Mouse (Mus musculus): ENCODE results near the gene Anapc11. TPM values are rescaled to one million over a fixed set of nuclear protein-coding genes. Genes with fewer than 3 reads are reported as not detected.

Anapc11 gene
- total RNA-seq, 2 experiments from 2014 or later = 117 to 118 TPM

- no peak for DNase-seq
Measured at GRCm38 (mm10) chr11:120627468-120628300, 29.5 kb downstream of the Anapc11 start.

- no peak for DNase-seq
Measured at GRCm38 (mm10) chr11:120628601-120629340, 30.6 kb downstream of the Anapc11 start.

DNA sequence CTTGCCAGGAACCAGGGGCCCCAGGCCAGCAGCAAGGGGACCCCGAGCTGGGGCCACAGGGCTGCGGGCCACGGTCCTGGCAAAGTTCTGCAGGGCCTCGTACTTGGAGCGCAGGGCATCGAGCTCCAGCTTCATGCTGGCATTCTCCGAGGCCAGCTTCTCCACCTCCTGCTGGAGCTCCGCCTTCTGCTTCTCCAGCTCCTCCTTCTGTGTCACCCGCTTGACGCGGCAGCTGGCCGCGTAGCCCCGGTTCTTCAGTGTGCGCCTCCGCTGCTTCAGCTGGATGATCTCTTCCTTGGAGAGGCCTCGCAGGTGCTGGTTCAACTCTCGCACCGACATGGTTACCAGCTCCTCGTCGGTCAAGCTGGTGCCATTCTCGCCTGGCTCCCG is 31.1 kb downstream of the Anapc11 start:
- no peak for DNase-seq

DNA sequence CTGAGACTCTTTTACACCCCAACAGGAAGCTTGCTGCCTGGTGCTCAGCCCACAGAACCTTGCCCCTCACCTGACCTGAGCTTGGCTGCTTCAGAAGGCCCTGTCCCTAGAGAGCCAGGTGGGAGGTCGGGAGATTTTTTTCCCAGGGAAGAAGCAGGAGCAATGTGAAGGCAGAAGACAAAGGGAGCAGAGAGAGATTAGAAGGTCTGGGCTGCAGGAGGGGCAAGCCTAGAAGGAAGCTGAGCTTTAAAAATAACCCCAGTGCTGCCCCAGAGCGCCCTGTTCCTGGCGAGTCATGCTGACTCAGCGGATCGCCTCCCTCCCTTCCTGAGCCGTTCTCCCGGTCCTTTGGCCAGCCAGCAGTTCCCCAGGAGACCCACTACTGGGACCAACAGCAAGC is 31.7 kb downstream of the Anapc11 start:
- DNase-seq = peak; percentile 65

- no peak for DNase-seq
Measured at GRCm38 (mm10) chr11:120630401-120630871, 32.2 kb downstream of the Anapc11 start.

DNA sequence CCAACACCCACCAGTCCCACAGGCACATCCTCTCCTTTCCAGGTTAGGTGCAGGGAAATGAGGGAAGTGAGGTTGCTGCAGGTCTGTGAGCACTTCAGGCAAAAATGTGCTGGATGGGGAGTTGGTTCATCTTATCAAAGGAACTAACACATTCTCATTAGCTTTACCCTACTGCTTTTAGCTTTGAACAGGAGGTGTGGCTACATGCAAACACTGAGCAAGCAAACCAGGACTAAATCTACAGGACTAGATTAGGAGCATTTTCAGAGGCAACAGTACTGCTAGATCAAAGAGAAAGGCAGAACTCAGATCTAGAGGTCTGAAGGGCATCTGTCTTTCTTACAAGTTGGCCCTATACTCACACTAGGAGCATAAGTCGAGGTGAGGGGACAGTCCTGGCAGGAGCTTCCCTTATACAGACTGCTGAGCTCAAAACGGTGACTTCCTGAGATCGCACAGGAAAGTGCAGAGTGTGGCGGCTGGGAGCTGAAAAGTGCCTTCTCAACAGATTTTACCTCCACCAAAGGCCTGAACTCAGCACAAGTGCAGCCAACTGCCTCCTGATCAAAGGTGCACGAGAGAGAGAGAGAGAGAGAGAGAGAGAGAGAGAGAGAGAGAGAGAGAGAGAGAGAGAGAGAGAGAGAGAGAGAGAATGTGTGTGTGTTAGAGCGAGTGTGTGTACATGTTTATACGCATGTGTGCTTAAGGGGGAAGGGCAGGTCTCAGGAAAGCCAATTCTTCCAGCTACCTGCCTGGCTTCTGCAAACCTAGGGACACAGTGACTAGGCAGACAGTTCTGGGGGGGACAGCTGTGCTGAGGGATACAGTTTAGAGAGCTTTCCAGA is 32.9 kb downstream of the Anapc11 start:
- no peak for DNase-seq

- no peak for DNase-seq
Measured at GRCm38 (mm10) chr11:120631726-120632448, 33.7 kb downstream of the Anapc11 start.

DNA sequence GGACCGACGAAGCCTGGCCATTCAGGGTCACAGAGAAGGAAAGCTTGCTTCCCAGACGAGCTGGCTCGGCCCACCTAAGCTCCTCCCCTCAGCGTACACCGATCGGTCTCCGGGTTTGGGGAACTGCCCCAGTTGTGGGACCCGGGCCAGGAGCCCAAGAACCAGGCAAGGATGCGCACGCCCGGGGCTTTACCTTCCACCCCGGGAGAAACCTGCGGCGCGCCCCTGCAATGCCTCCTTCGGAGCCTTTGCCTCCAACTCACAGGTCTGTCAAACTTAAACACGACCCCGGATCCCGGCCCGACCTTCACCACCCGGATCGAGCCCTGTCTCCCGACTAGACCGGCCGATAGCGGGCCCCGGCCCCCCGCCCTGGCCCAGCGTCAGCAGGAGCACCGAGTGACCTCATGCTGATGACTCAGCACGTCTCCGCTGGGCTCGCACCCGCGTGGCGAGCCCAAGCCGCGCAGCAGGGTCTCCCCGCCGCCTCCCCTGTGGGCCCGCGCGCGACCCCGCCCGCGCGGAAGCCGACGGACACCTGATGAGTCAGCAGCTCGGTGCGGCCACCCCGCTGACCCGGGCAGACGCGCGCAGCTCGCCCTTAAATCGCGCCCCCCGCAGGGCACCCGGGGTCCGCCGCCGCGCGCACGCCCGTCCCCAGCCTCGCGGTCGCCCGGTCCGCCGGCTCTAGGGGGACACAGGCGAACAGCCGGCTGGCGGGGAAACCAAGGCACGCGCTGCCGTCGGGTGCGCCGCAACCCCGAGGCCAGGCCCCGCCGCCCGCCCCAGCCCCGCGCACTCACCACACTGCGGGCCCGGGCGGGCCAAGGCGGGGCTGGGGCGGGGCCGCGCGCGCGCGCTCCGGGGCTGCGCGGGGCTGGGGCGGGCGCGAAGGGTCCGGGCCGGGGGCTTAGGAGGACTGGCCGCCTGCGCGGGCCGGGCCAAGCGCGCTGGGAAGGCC is 34.6 kb downstream of the Anapc11 start:
- peak; percentile 74 for DNase-seq

DNA sequence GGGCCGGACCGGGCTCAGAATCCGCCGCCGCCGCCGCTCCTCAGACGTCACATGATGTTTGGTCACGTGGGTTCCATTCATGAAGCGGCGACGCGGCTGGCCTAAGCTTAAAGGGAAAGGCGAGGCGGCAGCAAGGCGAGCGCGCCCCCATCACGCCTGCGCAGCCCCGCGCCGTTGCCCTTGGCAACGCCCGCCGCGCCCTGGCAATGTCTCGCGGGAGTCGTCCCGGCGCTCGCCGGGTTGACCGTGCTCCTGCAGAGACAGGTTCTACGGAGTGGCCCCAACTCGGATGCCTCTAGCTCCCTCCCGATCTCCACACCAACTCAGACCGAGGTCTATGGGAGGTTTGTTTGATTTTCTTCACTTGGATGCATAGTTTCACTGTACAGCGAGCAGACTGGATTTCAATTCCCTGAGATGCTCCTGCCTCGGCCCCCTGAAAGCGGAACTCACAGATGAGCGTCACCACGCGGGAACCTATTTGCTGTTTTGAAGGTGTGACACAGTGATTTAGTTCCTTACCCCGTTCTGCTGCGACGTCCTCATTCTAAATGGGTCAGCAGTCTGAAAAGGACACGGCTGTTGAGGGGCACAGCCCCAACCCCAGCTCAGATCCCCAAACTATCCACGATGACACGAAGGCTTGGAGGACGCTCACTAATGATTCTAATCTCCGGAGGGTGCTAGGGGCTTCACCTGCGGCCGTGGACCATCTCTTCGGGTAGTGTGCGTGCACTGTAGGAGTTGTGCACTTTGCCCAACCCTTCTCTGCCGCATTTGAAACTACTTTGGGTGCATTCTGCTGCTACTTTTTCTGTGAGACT is 35.5 kb downstream of the Anapc11 start, which contains the start of gene Mafg:
TSS of gene Mafg (minus strand) at position 81 of the 824 bp plus-strand sequence.
- peak; percentile 95 for DNase-seq

DNA sequence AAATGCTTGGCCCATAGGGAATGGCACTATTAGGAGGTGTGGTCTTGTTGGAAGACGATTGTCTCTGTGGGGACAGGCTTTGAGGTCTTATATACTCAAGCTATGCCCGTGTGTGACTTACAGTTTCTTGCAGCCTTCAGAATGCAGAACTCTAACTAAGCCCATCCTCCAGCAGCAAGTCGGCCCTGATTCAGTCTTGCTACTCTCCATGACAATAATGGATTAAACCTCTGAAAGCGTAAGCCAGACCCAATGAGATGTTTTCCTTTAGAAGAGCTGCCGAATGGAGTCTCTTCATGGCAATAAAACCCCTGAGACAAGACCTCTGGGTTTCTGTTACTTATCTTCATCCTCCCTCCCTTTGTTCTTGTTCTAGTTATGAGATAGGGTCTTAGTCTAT is 36.6 kb downstream of the Anapc11 start:
- no peak for DNase-seq

DNA sequence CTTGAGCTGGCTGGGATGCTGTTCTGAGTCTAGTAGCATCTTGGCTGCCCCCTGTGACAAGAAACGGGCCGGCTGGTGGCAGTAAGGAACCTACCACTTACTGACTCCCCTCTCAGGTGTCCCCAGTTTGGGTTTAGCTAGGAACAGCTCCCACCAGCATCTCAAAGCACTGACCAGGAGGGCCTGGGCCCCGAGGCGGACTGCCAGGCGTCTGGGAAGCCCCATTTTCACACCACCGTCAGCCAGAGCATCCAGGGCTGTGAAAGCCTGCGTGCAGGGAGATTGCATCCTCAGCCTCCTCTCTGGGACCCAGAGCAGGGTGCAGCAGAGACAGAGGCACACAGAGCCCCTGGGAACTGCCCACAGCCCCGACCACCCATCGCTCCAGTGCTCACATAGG is 43.0 kb downstream of the Anapc11 start:
- DNase-seq = no peak

GRCm38 (mm10) chr11:120641869-120642268 is 43.6 kb downstream of the Anapc11 start:
- DNase-seq = no peak

GRCm38 (mm10) chr11:120642939-120643600 is 44.8 kb downstream of the Anapc11 start:
- peak; percentile 37 for DNase-seq

DNA sequence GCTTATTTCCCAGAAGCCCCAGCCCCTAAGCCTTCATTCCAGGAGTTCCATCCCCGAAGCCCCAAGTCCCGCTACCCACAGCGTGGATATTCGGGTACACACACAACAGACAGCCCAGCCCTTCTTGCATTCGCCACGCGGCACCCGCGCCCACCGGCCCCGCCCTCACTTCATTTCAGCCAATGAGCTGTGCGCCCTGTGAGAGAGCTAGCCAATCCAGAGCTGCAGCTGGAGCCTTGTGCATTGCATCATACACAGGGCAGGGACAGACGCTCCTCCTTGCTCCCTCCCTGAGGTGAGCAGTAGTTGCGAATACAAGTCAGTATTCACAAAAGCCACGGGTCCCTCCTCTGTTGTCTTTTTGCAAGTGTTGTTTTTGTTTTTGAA is 45.4 kb downstream of the Anapc11 start, which contains the start of gene Pycr1:
TSS of gene Pycr1 (minus strand) at position 169 of the 387 bp plus-strand sequence.
- peak; percentile 95 for DNase-seq

- no peak for DNase-seq
Measured at GRCm38 (mm10) chr11:120647047-120647830, 49.0 kb downstream of the Anapc11 start.

DNA sequence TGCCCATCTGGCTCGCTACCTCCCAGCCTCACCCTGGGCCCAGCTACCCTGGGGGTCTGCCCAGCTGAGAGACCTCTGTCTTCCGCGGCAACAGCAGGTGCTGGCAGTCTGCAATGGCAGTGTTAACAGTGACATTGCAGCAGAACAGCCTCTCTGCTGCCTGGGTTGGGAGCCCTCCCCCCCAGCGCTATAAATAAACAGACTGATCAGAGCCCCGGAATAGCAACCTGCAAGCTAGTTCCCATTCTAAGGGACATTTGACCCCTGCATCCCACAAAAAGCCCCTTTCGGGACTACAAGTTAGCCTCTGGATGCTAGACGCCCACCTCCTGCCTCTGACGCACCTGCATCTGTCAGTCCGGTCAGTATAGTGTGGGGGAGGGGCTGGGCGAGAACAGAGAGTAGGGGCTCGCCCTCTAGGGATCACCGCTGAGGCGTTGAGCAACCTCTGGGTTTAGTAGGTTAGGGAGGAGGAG is 49.8 kb downstream of the Anapc11 start, which contains the start of gene Myadml2:
TSS of gene Myadml2 (minus strand) at position 158 of the 476 bp plus-strand sequence.
- peak; percentile 62 for DNase-seq

DNA sequence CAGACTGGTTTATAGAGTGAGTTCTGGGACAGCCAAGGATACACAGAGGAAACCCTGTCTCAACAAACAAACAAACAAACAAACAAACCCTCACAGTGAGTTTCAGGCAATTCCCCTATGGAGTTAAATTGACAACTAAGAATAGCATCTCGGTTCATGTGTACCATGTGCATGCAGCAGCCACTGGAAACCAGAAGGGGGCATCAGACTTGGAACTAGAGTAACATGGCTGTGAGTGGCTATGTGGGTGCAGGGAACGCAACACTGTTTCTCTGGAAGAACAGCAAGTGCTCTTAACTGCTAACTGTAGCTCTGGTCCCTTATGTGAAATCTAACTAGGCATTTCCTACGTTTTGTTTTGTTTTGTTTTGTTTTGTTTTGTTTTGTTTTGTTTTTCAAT is 53.7 kb downstream of the Anapc11 start:
- DNase-seq = no peak

DNA sequence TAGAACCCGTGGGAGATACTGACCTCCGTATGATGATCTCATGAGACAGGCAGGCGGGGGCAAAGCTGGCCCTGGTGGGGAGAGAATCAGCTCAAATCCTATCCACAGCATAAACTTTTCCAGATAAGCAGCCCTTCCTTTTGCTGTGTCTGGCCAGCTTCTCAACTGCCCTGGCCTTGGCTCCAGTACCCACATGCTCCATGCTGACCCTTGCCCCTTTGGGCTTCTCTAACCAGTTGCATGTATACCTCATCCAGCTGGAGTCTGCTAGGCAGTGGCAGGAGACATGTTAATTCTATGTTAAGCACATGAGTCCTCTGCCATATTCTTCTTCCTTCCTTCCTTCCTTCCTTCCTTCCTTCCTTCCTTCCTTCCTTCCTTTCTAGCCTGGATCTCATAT is 56.5 kb downstream of the Anapc11 start:
- no peak for DNase-seq
